In genomic region chr16:93910735-93911665, GRCm38 (mm10) we compare ENCODE assay signal across 16 mouse cellular contexts. TPM values are rescaled to one million over a fixed set of nuclear protein-coding genes. Genes with fewer than 3 reads are reported as not detected.
DNase-seq lines count a peak whose midpoint lies in the region; ATAC-seq and TF ChIP-seq lines count a peak whose summit lies in the region.
"Had no signal": no experiment of that assay in that cellular context is flagged by ENCODE, and none has a peak within 500 bp of the region (broad histone marks: within the 10 kb centered on the region; RNA-seq: fewer than 3 reads in every experiment).

No protein-coding gene starts in this region.

- no peak for DNase-seq in kidney, postnatal 0 days (ENCODE audit: low spot score)
- DNase-seq in kidney, adult 11 months, result no peak
- no peak for DNase-seq in midbrain, embryonic 11.5 days (ENCODE audit: low spot score, missing footprints)
- DNase-seq in stomach, postnatal 0 days (ENCODE audit: low spot score), result peak; percentile 60
- DNase-seq in retina, embryonic 14.5 days (ENCODE audit: low spot score), result no peak
- DNase-seq in ovary, postnatal 14 days (ENCODE audit: low spot score), result no peak
- DNase-seq: cerebellum, postnatal 10 days; spleen, adult 18-20 months; thymus, adult 18-20 months had no signal

- H3K4me3 ChIP-seq in kidney, postnatal 0 days (replicated peaks; ENCODE audit: low read depth, low read length), result no peak overlapping the region
- no peak overlapping the region for H3K4me3 ChIP-seq in midbrain, embryonic 11.5 days (ENCODE audit: low read depth, low read length)
- H3K4me3 ChIP-seq in midbrain, embryonic 13.5 days (replicated peaks), result no peak overlapping the region
- H3K4me3 ChIP-seq in intestine, embryonic 16.5 days (ENCODE audit: low read length), result 0 out of 2 replicates have a peak overlapping the region, but pooled peaks have one; percentile 2
- no peak overlapping the region for H3K4me3 ChIP-seq in stomach, postnatal 0 days (ENCODE audit: low read depth, low read length)
- H3K4me3 ChIP-seq: heart, embryonic 15.5 days; hindbrain, embryonic 10.5 days; limb, embryonic 15.5 days; neural tube, embryonic 13.5 days had no signal

- TF ChIP-seq EP300 in stomach, postnatal 0 days (optimal IDR thresholded peaks at IDR 0.05), result no peak

- WGBS in kidney, postnatal 0 days, result 73% methylated on average over 28 of the region's 28 CpGs
- WGBS in midbrain, embryonic 11.5 days, result 69% methylated on average over 28 of the region's 28 CpGs
- WGBS in midbrain, embryonic 13.5 days, result 75% methylated on average over 28 of the region's 28 CpGs
- 51% methylated on average over 28 of the region's 28 CpGs for WGBS in intestine, embryonic 16.5 days
- 49% methylated on average over 28 of the region's 28 CpGs for WGBS in stomach, postnatal 0 days

- H3K9ac ChIP-seq in kidney, postnatal 0 days (ENCODE audit: low read depth, low read length), result no peak overlapping the region
- no peak overlapping the region for H3K9ac ChIP-seq in midbrain, embryonic 11.5 days (ENCODE audit: low read length)
- no peak overlapping the region for H3K9ac ChIP-seq in midbrain, embryonic 13.5 days (replicated peaks)
- no peak overlapping the region for H3K9ac ChIP-seq in intestine, embryonic 16.5 days (ENCODE audit: low read depth, low read length)
- H3K9ac ChIP-seq in stomach, postnatal 0 days (ENCODE audit: low read length), result no peak overlapping the region
- H3K9ac ChIP-seq: heart, embryonic 15.5 days; limb, embryonic 15.5 days; neural tube, embryonic 13.5 days had no signal

- peak overlapping the region; percentile 54; the same call in 1 of the 2 replicates for H3K27ac ChIP-seq in kidney, postnatal 0 days
- no peak overlapping the region for H3K27ac ChIP-seq in midbrain, embryonic 11.5 days (ENCODE audit: low read depth, low read length)
- H3K27ac ChIP-seq in midbrain, embryonic 13.5 days, result no peak overlapping the region
- no peak overlapping the region for H3K27ac ChIP-seq in intestine, embryonic 16.5 days (ENCODE audit: low read length)
- no peak overlapping the region for H3K27ac ChIP-seq in stomach, postnatal 0 days (replicated peaks)
- H3K27ac ChIP-seq: heart, embryonic 15.5 days; hindbrain, embryonic 10.5 days; limb, embryonic 15.5 days; neural tube, embryonic 13.5 days had no signal

- TF ChIP-seq CTCF in kidney, postnatal 0 days (IDR thresholded peaks at IDR 0.05; ENCODE audit: low read depth), result no peak
- TF ChIP-seq CTCF in stomach, postnatal 0 days (IDR thresholded peaks at IDR 0.05; ENCODE audit: low read depth), result no peak

- no peaks in the 10 kb centered on the region for H3K27me3 ChIP-seq in kidney, postnatal 0 days (ENCODE audit: insufficient read depth, low read length)
- H3K27me3 ChIP-seq in midbrain, embryonic 11.5 days (ENCODE audit: control insufficient read depth, insufficient read depth, low read length), result no peaks in the 10 kb centered on the region; the same call in 1 of the 2 replicates
- no peaks in the 10 kb centered on the region for H3K27me3 ChIP-seq in midbrain, embryonic 13.5 days
- no peaks in the 10 kb centered on the region for H3K27me3 ChIP-seq in intestine, embryonic 16.5 days (replicated peaks; ENCODE audit: control insufficient read depth, insufficient read depth, low read length)
- no peaks in the 10 kb centered on the region for H3K27me3 ChIP-seq in stomach, postnatal 0 days (ENCODE audit: control insufficient read depth, insufficient read depth, low read length)
- H3K27me3 ChIP-seq: heart, embryonic 15.5 days; limb, embryonic 15.5 days; neural tube, embryonic 13.5 days had no signal

- no peaks in the 10 kb centered on the region for H3K36me3 ChIP-seq in kidney, postnatal 0 days (ENCODE audit: insufficient read depth, low read length)
- H3K36me3 ChIP-seq in midbrain, embryonic 11.5 days (ENCODE audit: control insufficient read depth, insufficient read depth, low read length), result 0 out of 2 replicates have a peak, but pooled peaks cover 2% of the 10 kb centered on the region
- no peaks in the 10 kb centered on the region for H3K36me3 ChIP-seq in midbrain, embryonic 13.5 days
- no peaks in the 10 kb centered on the region for H3K36me3 ChIP-seq in intestine, embryonic 16.5 days (ENCODE audit: control insufficient read depth, insufficient read depth, low read length)
- H3K36me3 ChIP-seq in stomach, postnatal 0 days (ENCODE audit: control insufficient read depth, insufficient read depth, low read length), result no peaks in the 10 kb centered on the region
- H3K36me3 ChIP-seq: heart, embryonic 15.5 days; limb, embryonic 15.5 days; neural tube, embryonic 13.5 days had no signal

- H3K4me1 ChIP-seq in kidney, postnatal 0 days (replicated peaks; ENCODE audit: insufficient read depth, low read length), result 0 out of 2 replicates have a peak, but pooled peaks cover 3% of the 10 kb centered on the region
- H3K4me1 ChIP-seq in midbrain, embryonic 11.5 days (ENCODE audit: control insufficient read depth, insufficient read depth, low read length), result no peaks in the 10 kb centered on the region
- no peaks in the 10 kb centered on the region for H3K4me1 ChIP-seq in midbrain, embryonic 13.5 days (replicated peaks)
- H3K4me1 ChIP-seq in intestine, embryonic 16.5 days (ENCODE audit: control insufficient read depth, insufficient read depth, low read length), result peaks cover 11% of the 10 kb centered on the region; the same call in 1 of the 2 replicates
- no peaks in the 10 kb centered on the region for H3K4me1 ChIP-seq in stomach, postnatal 0 days (replicated peaks; ENCODE audit: control insufficient read depth, insufficient read depth)
- H3K4me1 ChIP-seq: neural tube, embryonic 13.5 days had no signal

- no peak for ATAC-seq in kidney, postnatal 0 days (replicated peaks; ENCODE audit: low FRiP score, low read depth)
- ATAC-seq in midbrain, embryonic 11.5 days (ENCODE audit: low FRiP score), result 0 out of 2 replicates have a peak, but pooled peaks have one; percentile 19
- ATAC-seq in midbrain, embryonic 13.5 days, result no peak
- peak; percentile 32; the same call in 1 of the 2 replicates for ATAC-seq in intestine, embryonic 16.5 days
- ATAC-seq in stomach, postnatal 0 days (ENCODE audit: low FRiP score, low TSS enrichment), result peak; percentile 69
- ATAC-seq: forebrain, embryonic 16.5 days had no signal

- no peak overlapping the region for H3K4me2 ChIP-seq in kidney, postnatal 0 days (ENCODE audit: low read length)
- H3K4me2 ChIP-seq in midbrain, embryonic 11.5 days, result no peak overlapping the region
- H3K4me2 ChIP-seq in midbrain, embryonic 13.5 days (replicated peaks), result no peak overlapping the region
- peak overlapping the region; percentile 35 for H3K4me2 ChIP-seq in intestine, embryonic 16.5 days (ENCODE audit: low read depth, low read length)
- H3K4me2 ChIP-seq in stomach, postnatal 0 days (replicated peaks; ENCODE audit: low read depth), result no peak overlapping the region
- H3K4me2 ChIP-seq: heart, embryonic 15.5 days; limb, embryonic 15.5 days; neural tube, embryonic 13.5 days had no signal

- no peaks in the 10 kb centered on the region for H3K9me3 ChIP-seq in kidney, postnatal 0 days (replicated peaks; ENCODE audit: low read length)
- no peaks in the 10 kb centered on the region for H3K9me3 ChIP-seq in midbrain, embryonic 11.5 days (ENCODE audit: control insufficient read depth, low read length)
- H3K9me3 ChIP-seq in midbrain, embryonic 13.5 days, result no peaks in the 10 kb centered on the region
- H3K9me3 ChIP-seq in intestine, embryonic 16.5 days (ENCODE audit: control insufficient read depth, low read length), result no peaks in the 10 kb centered on the region
- no peaks in the 10 kb centered on the region for H3K9me3 ChIP-seq in stomach, postnatal 0 days (ENCODE audit: control insufficient read depth, low read length)
- H3K9me3 ChIP-seq: heart, embryonic 15.5 days; hindbrain, embryonic 10.5 days; limb, embryonic 15.5 days; neural tube, embryonic 13.5 days had no signal

RNA-seq across cellular contexts. Expression of gene Chaf1b, which starts 27.3 kb away (rescaled TPM):
- polyA plus RNA-seq in kidney, postnatal 0 days (2015; fragmentation: Nextera tagmentation; extraction: Ambion mirVana), result 43.8 and 49.2 TPM in 2 replicates
- 99.8 and 102 TPM in 2 replicates for polyA plus RNA-seq in midbrain, embryonic 11.5 days (2014; fragmentation: Nextera tagmentation; extraction: Ambion mirVana)
- polyA plus RNA-seq in midbrain, embryonic 13.5 days (2015; fragmentation: Nextera tagmentation; extraction: Ambion mirVana), result 32.3 and 34.3 TPM in 2 replicates
- 45.1 and 53.5 TPM in 2 replicates for polyA plus RNA-seq in intestine, embryonic 16.5 days (2015; fragmentation: Nextera tagmentation; extraction: Ambion mirVana)
- 18.9 and 19.8 TPM in 2 replicates for polyA plus RNA-seq in stomach, postnatal 0 days (2015; fragmentation: Nextera tagmentation; extraction: Ambion mirVana)

Comparison
In these comparisons a context has a peak if more than half of its experiments do, and no peak if none do; other contexts are left out.
1. ATAC-seq: peak in midbrain, embryonic 11.5 days (single experiment), intestine, embryonic 16.5 days (single experiment) and stomach, postnatal 0 days (single experiment); none in kidney, postnatal 0 days (single experiment) and midbrain, embryonic 13.5 days (single experiment).